Mouse (Mus musculus) heart, adult 2 months (tissue): ENCODE measurements around the gene E130208F15Rik.

Experiments
- CTCF ChIP-seq: fragments of 200-600 bp; IDR thresholded peaks from 2 replicates; pipeline ENCODE4 v1.8.1; 2022; ENCODE audit warnings: antibody characterized with exemption, mild to moderate bottlenecking, moderate library complexity
- EP300 ChIP-seq: fragments of 200-500 bp; IDR thresholded peaks from 2 replicates; pipeline ENCODE4 v1.6.1; 2011; ENCODE audit warnings: low read depth, low read length, control low read depth; ENCODE audit not compliant: insufficient read depth
- POLR2A ChIP-seq: fragments of 200-500 bp; IDR thresholded peaks from 2 replicates; pipeline ENCODE4 v1.6.1; 2011; ENCODE audit warnings: mild to moderate bottlenecking, low read depth, low read length, control low read depth; ENCODE audit not compliant: insufficient read depth

GRCm38 (mm10) chr7:30328379-30328778, 6.8 kb downstream of the E130208F15Rik start:
- TF ChIP-seq CTCF: no peak
- TF ChIP-seq EP300: no peak
- TF ChIP-seq POLR2A: no peak
